ENCODE assay signal across 26 mouse cellular contexts in genomic region chr14:69494522-69494921, GRCm38 (mm10). TPM values are rescaled to one million over a fixed set of nuclear protein-coding genes. Genes with fewer than 3 reads are reported as not detected.
A peak's percentile ranks its signal among the peaks of the same experiment; 100 is the strongest.
DNase-seq lines count a peak whose midpoint lies in the region; ATAC-seq and TF ChIP-seq lines count a peak whose summit lies in the region.
"Not testable (repeated sequence)": the region's sequence is repeated elsewhere in the genome, so short reads cannot be mapped to it uniquely, and the experiment has no call there.
"Had no signal": no experiment of that assay in that cellular context is flagged by ENCODE, and none has a peak within 500 bp of the region (broad histone marks: within the 10 kb centered on the region; RNA-seq: fewer than 3 reads in every experiment).

No protein-coding gene starts in this region.

- TF ChIP-seq EP300 in liver, embryonic 14.5 days (IDR thresholded peaks at IDR 0.05; ENCODE audit: low read depth); liver, postnatal 0 days (IDR thresholded peaks at IDR 0.05; ENCODE audit: low read depth): not testable (repeated sequence)

- not testable (repeated sequence) for H3K36me3 ChIP-seq in intestine, embryonic 16.5 days (ENCODE audit: control insufficient read depth, insufficient read depth, low read length); liver, embryonic 11.5 days (ENCODE audit: control insufficient read depth, insufficient read depth, low read length); liver, embryonic 14.5 days (replicated peaks; ENCODE audit: control insufficient read depth, insufficient read depth, low read depth); liver, postnatal 0 days (replicated peaks; ENCODE audit: insufficient read depth, low read length); stomach, embryonic 15.5 days

- not testable (repeated sequence) for H3K4me1 ChIP-seq in intestine, embryonic 16.5 days (ENCODE audit: control insufficient read depth, insufficient read depth, low read length); liver, embryonic 11.5 days (replicated peaks; ENCODE audit: control insufficient read depth, insufficient read depth, low read length); liver, embryonic 14.5 days (replicated peaks; ENCODE audit: control insufficient read depth in 2 of 2, insufficient read depth in 2 of 2, low read length in 1 of 2); liver, postnatal 0 days (ENCODE audit: insufficient read depth); stomach, embryonic 15.5 days

- H3K9ac ChIP-seq in intestine, embryonic 16.5 days (ENCODE audit: low read depth, low read length); liver, embryonic 11.5 days (ENCODE audit: low read depth, low read length); liver, embryonic 14.5 days (replicated peaks); liver, postnatal 0 days (replicated peaks); stomach, embryonic 15.5 days: not testable (repeated sequence)

- peak; percentile 77 for ATAC-seq in erythroid progenitor cell, adult 5-6 weeks (replicated peaks; ENCODE audit: low FRiP score, poor library complexity, severe bottlenecking)
- peak; percentile 67 for ATAC-seq in intestine, embryonic 16.5 days
- peak; percentile 81 for ATAC-seq in liver, embryonic 11.5 days (replicated peaks; ENCODE audit: low FRiP score)
- ATAC-seq in liver, embryonic 14.5 days (ENCODE audit: insufficient read depth): peak; percentile 83
- peak; percentile 86 for ATAC-seq in liver, postnatal 0 days
- peak; percentile 79 for ATAC-seq in stomach, embryonic 15.5 days (ENCODE audit: insufficient read depth, low FRiP score, low read depth)

- H3K9me3 ChIP-seq in intestine, embryonic 16.5 days (ENCODE audit: control insufficient read depth, low read length); liver, embryonic 11.5 days (ENCODE audit: control insufficient read depth, low read length); liver, embryonic 14.5 days (ENCODE audit: control insufficient read depth, low read length); liver, postnatal 0 days (ENCODE audit: low read length); stomach, embryonic 15.5 days: not testable (repeated sequence)

- not testable (repeated sequence) for TF ChIP-seq CTCF in liver, embryonic 14.5 days (IDR thresholded peaks at IDR 0.05; ENCODE audit: low read depth); liver, postnatal 0 days (IDR thresholded peaks at IDR 0.05; ENCODE audit: low read depth)

- H3K4me2 ChIP-seq in intestine, embryonic 16.5 days (ENCODE audit: low read depth, low read length); liver, embryonic 11.5 days; liver, embryonic 14.5 days (ENCODE audit: low read depth); liver, postnatal 0 days (ENCODE audit: low read depth, low read length); stomach, embryonic 15.5 days: not testable (repeated sequence)

- WGBS in intestine, embryonic 16.5 days: no CpG with 5 or more reads among the region's 3 CpGs
- no CpG with 5 or more reads among the region's 3 CpGs for WGBS in liver, embryonic 11.5 days
- no CpG with 5 or more reads among the region's 3 CpGs for WGBS in liver, embryonic 14.5 days (ENCODE audit: insufficient replicate concordance)
- WGBS in liver, postnatal 0 days (ENCODE audit: insufficient replicate concordance): no CpG with 5 or more reads among the region's 3 CpGs
- WGBS in stomach, embryonic 15.5 days: no CpG with 5 or more reads among the region's 3 CpGs

- not testable (repeated sequence) for H3K27me3 ChIP-seq in intestine, embryonic 16.5 days (replicated peaks; ENCODE audit: control insufficient read depth, insufficient read depth, low read length); liver, embryonic 11.5 days (replicated peaks; ENCODE audit: control insufficient read depth, insufficient read depth, low read length); liver, embryonic 14.5 days (ENCODE audit: control insufficient read depth, insufficient read depth, low read length); liver, postnatal 0 days (ENCODE audit: insufficient read depth, low read length); stomach, embryonic 15.5 days (replicated peaks)

- not testable (repeated sequence) for DNase-seq in liver, embryonic 11.5 days (ENCODE audit: low spot score); liver, embryonic 14.5 days (ENCODE audit: low read depth in 3 of 3, low spot score in 3 of 3); liver, postnatal 0 days

- not testable (repeated sequence) for H3K27ac ChIP-seq in intestine, embryonic 16.5 days (ENCODE audit: low read length); liver, embryonic 11.5 days (ENCODE audit: low read depth, low read length); liver, embryonic 14.5 days; liver, postnatal 0 days (ENCODE audit: low read depth); stomach, embryonic 15.5 days

- not testable (repeated sequence) for H3K4me3 ChIP-seq in intestine, embryonic 16.5 days (ENCODE audit: low read length); liver, embryonic 11.5 days (ENCODE audit: low read depth, low read length); liver, embryonic 14.5 days (ENCODE audit: insufficient read depth in 1 of 2, low read depth in 2 of 2, low read length in 2 of 2); liver, postnatal 0 days (ENCODE audit: low read depth, low read length); stomach, embryonic 15.5 days (replicated peaks)

RNA-seq across cellular contexts. Expression of gene Gm16867, which starts 8.6 kb away (rescaled TPM):
- total RNA-seq in erythroid progenitor cell, adult 5-6 weeks (2015; ENCODE audit: low replicate concordance): 388 and 391 TPM in 2 replicates
- total RNA-seq in erythroid progenitor cell, adult 5-6 weeks (2017; ENCODE audit: low replicate concordance): 203 and 274 TPM in 2 replicates
- polyA plus RNA-seq in intestine, embryonic 16.5 days (2015; fragmentation: Nextera tagmentation; extraction: Ambion mirVana): not detected in 2 replicates
- not detected in 2 replicates for polyA plus RNA-seq in liver, embryonic 11.5 days (2014; fragmentation: Nextera tagmentation; extraction: Ambion mirVana)
- polyA plus RNA-seq in liver, embryonic 14.5 days (2012; rRNA removed): 0.45 TPM in 1 of 2 replicates, not detected in the other
- polyA plus RNA-seq in liver, embryonic 14.5 days (2014; fragmentation: Nextera tagmentation; extraction: Ambion mirVana): 0.53 TPM in 1 of 2 replicates, not detected in the other
- polyA plus RNA-seq in liver, postnatal 0 days (2015; fragmentation: Nextera tagmentation; extraction: Ambion mirVana): not detected in 2 replicates
- not detected in 2 replicates for polyA plus RNA-seq in stomach, embryonic 15.5 days (2015; fragmentation: Nextera tagmentation; extraction: Ambion mirVana)
- total RNA-seq: forebrain, postnatal 0 days had no signal
- polyA plus RNA-seq: activated CD4-positive, CD25-positive, alpha-beta regulatory T cell, adult 4 months; brain, embryonic 14.5 days; C2C12; cortical plate, adult 2 months; embryonic facial prominence, embryonic 10.5 days; embryonic facial prominence, embryonic 13.5 days; forebrain, embryonic 11.5 days; forebrain, embryonic 14.5 days; forebrain, postnatal 0 days; frontal cortex, adult 2 months; heart, embryonic 11.5 days; heart, embryonic 15.5 days; hindbrain, embryonic 10.5 days; hindbrain, embryonic 13.5 days; hindbrain, embryonic 16.5 days had no signal

RNA-seq across cellular contexts. Expression of gene Gm27179, which starts 17.8 kb away (rescaled TPM):
- total RNA-seq in erythroid progenitor cell, adult 5-6 weeks (2015; ENCODE audit: low replicate concordance): not detected in 2 replicates
- not detected in 2 replicates for total RNA-seq in erythroid progenitor cell, adult 5-6 weeks (2017; ENCODE audit: low replicate concordance)
- polyA plus RNA-seq in intestine, embryonic 16.5 days (2015; fragmentation: Nextera tagmentation; extraction: Ambion mirVana): not detected in 2 replicates
- not detected in 2 replicates for polyA plus RNA-seq in liver, embryonic 11.5 days (2014; fragmentation: Nextera tagmentation; extraction: Ambion mirVana)
- not detected in 2 replicates for polyA plus RNA-seq in liver, embryonic 14.5 days (2012; rRNA removed)
- not detected in 2 replicates for polyA plus RNA-seq in liver, embryonic 14.5 days (2014; fragmentation: Nextera tagmentation; extraction: Ambion mirVana)
- not detected in 2 replicates for polyA plus RNA-seq in liver, postnatal 0 days (2015; fragmentation: Nextera tagmentation; extraction: Ambion mirVana)
- polyA plus RNA-seq in stomach, embryonic 15.5 days (2015; fragmentation: Nextera tagmentation; extraction: Ambion mirVana): not detected in 2 replicates
- total RNA-seq: adrenal gland, postnatal 25 days; forebrain, postnatal 0 days; gastrocnemius, adult 2 months; heart, adult 8-10 months; heart, postnatal 36 days had no signal
- polyA plus RNA-seq: activated CD4-positive, CD25-positive, alpha-beta regulatory T cell, adult 4 months; brain, embryonic 14.5 days; C2C12; CD4-positive, CD25-positive, alpha-beta regulatory T cell, adult 4 months; embryonic facial prominence, embryonic 10.5 days; embryonic facial prominence, embryonic 13.5 days; forebrain, embryonic 11.5 days; forebrain, embryonic 14.5 days; forebrain, postnatal 0 days; frontal cortex, adult 2 months; heart, embryonic 11.5 days; heart, embryonic 15.5 days; hindbrain, embryonic 13.5 days; hindbrain, embryonic 16.5 days had no signal
